Mouse (Mus musculus) intestine, embryonic 14.5 days (tissue): ENCODE data around the gene Trim17. TPM values are rescaled to one million over a fixed set of nuclear protein-coding genes. Genes with fewer than 3 reads are reported as not detected.

ENCODE experiments used
- ATAC-seq: fragments of 200-750 bp; cut with Nextera tagmentation; replicated peaks from 2 replicates; pipeline ENCODE4 v1.8.0; 2017; ENCODE audit warnings: low read depth, moderate number of reproducible peaks, moderate TSS enrichment, moderate library complexity; ENCODE audit not compliant: low FRiP score, low TSS enrichment
- DNase-seq: peaks from one replicate; pipeline ENCODE4 v3.0.0-alpha.2; 2018; ENCODE audit warnings: low spot score
- H3K27ac ChIP-seq: fragments of 300-500 bp; sonication (generic); 2 replicates; pipeline ENCODE4 v1.5.1; 2014; ENCODE audit warnings: low read depth, mild to moderate bottlenecking, control low read depth
- H3K27me3 ChIP-seq: fragments of 300-500 bp; sonication (generic); replicated peaks from 2 replicates; pipeline ENCODE4 v1.6.1; 2014; ENCODE audit warnings: low read length, control low read depth; ENCODE audit not compliant: control insufficient read depth, insufficient read depth
- H3K36me3 ChIP-seq: fragments of 300-500 bp; sonication (generic); 2 replicates; pipeline ENCODE4 v1.6.1; 2014; ENCODE audit warnings: low read length, control low read depth; ENCODE audit not compliant: control insufficient read depth, insufficient read depth
- H3K4me1 ChIP-seq: fragments of 300-500 bp; sonication (generic); replicated peaks from 2 replicates; pipeline ENCODE4 v1.6.1; 2014; ENCODE audit warnings: low read length, control low read depth, mixed read lengths; ENCODE audit not compliant: control insufficient read depth, insufficient read depth
- H3K4me2 ChIP-seq: fragments of 300-500 bp; sonication (generic); 2 replicates; pipeline ENCODE4 v1.6.1; 2014; ENCODE audit warnings: low read length
- H3K4me3 ChIP-seq: fragments of 300-500 bp; sonication (generic); 2 replicates; pipeline ENCODE4 v1.5.1; 2014; ENCODE audit warnings: low read depth, low read length, control low read depth, mixed read lengths
- H3K9ac ChIP-seq: fragments of 300-500 bp; sonication (generic); 2 replicates; pipeline ENCODE4 v1.6.1; 2014; ENCODE audit warnings: mild to moderate bottlenecking, low read length
- H3K9me3 ChIP-seq: fragments of 300-500 bp; sonication (generic); 2 replicates; pipeline ENCODE4 v1.6.1; 2016; ENCODE audit warnings: low read length, control low read depth; ENCODE audit not compliant: control insufficient read depth
- WGBS: fragments of 180-500 bp; shearing (Covaris S2); extraction: QIAGEN DNeasy Blood & Tissue Kit; methylation state at CpG from one replicate; pipeline ENCODE4 v1.1.7; 2014; 5-methylcytosine and 5-hydroxymethylcytosine counted together
- polyA plus RNA-seq: library from polyadenylated mRNA; unstranded; fragments of >200 nt; fragmentation: Nextera tagmentation; extraction: Ambion mirVana; gene quantifications from 2 replicates; pipeline ENCODE4 v1.2.1, GENCODE M21; 2014

The Trim17 gene
- polyA plus RNA-seq, 1 experiment from 2014 or later: 0.28 TPM

DNA sequence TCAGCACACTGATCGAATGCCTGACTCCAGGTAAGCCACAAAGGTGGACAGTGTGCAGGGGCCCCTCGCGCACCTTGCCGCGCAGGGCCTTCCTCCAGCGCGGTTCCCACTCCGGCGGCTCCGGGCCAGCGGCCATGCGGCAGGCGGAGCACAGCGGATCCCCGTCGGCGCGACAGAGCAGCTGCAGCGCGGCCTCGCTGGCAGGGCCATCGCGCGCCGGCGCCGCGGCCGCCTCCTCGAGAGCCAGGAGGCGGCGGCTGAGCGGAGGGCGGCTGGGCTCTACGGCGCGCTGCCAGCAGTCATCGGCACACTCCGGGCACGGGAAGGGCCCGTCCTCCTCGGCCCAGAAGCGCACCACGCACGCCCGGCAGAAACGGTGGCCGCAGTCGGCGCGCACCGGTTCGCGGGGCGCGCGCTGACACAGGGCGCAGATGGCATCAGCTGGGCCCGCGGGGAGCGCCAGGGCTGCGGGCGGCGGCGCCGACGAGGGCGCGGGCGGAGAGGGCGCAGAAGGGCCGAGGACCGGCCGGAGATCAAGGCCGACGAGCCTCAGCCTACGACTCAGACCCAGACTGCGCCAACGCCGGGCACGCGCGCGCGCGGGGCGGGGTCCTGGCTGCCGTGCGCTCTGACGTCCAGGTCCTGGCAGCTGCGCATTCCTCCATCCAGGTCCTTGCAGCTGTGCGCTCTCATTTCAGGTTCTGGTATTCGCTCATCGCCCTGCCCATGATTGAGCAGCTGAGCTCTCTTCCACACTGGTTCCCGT lies 16.0 kb upstream of the Trim17 start, which contains the start of gene Rnf187:
TSS of gene Rnf187 (minus strand) at position 595 of the 766 bp plus-strand sequence.
- Histone ChIP-seq H3K9ac (peak within 1 kb of the TSS; percentile 96), H3K4me3 (peak within 1 kb of the TSS; percentile 95), H3K9me3 (no peaks in the 10 kb centered on the region), H3K36me3 (peaks cover 33% of the 10 kb centered on the region), H3K27me3 (no peaks in the 10 kb centered on the region), H3K4me2 (peak within 1 kb of the TSS; percentile 88), H3K4me1 (peaks cover 18% of the 10 kb centered on the region), H3K27ac (peak within 1 kb of the TSS; percentile 89)
- DNase-seq (peak; percentile 94), ATAC-seq (peak; percentile 98)
- WGBS: under 1% methylated on average over 88 of the region's 95 CpGs

DNA sequence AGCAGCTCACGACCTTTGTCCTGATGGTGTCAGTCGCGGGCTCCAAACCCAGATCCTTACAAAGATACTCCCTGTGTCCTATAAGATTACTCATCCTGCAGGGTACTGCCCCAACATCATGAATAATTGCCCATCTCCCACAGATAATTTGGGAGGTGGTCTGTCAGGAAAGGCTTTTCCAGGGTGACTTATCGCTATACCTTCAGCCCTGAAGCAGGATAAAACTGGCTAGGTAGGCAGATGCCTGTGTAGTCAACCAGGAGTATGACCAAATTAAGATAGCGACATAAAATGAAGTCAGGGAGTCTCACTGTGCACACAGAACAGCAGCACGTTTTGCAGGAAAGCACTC lies 15.4 kb upstream of the Trim17 start:
- 14% methylated on average over 6 of the region's 6 CpGs for WGBS
- peak overlapping the region; percentile 96 for H3K9ac ChIP-seq
- peak overlapping the region; percentile 88 for H3K4me2 ChIP-seq
- ATAC-seq (peak; percentile 3; the same call in 1 of the 2 replicates), DNase-seq (no peak)
- peak overlapping the region; percentile 95 for H3K4me3 ChIP-seq
- H3K36me3 ChIP-seq: peaks cover 27% of the 10 kb centered on the region
- H3K27ac ChIP-seq: peak overlapping the region; percentile 89
- no peaks in the 10 kb centered on the region for H3K9me3 ChIP-seq
- peaks cover 18% of the 10 kb centered on the region for H3K4me1 ChIP-seq
- H3K27me3 ChIP-seq: no peaks in the 10 kb centered on the region

DNA sequence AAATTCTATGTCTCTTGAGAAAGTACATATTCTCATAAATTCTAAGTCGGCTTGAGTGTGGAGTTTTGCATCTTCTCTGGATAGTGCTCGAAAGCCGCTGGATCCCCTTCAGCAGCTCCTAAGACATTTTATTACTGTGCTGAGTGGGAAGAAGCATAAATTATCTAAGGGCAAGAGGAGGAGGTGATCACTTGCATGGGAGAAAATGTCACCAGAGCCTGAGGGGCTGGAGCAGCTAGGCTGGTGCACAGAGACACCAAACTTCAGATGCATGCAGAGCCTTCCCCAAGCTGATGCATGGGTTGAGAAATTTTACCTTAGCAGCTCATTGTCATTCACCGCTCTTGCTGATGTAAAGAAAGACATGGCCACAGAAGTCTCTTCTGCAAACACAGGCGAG lies 10.3 kb upstream of the Trim17 start:
- no peaks in the 10 kb centered on the region for H3K27me3 ChIP-seq
- ATAC-seq: no peak
- peaks cover 11% of the 10 kb centered on the region for H3K4me1 ChIP-seq
- 67% methylated on average over 5 of the region's 5 CpGs for WGBS
- H3K4me3 ChIP-seq: no peak overlapping the region
- no peak overlapping the region for H3K27ac ChIP-seq
- DNase-seq: no peak
- H3K36me3 ChIP-seq: no peaks in the 10 kb centered on the region
- no peak overlapping the region for H3K9ac ChIP-seq
- no peaks in the 10 kb centered on the region for H3K9me3 ChIP-seq
- no peak overlapping the region for H3K4me2 ChIP-seq

DNA sequence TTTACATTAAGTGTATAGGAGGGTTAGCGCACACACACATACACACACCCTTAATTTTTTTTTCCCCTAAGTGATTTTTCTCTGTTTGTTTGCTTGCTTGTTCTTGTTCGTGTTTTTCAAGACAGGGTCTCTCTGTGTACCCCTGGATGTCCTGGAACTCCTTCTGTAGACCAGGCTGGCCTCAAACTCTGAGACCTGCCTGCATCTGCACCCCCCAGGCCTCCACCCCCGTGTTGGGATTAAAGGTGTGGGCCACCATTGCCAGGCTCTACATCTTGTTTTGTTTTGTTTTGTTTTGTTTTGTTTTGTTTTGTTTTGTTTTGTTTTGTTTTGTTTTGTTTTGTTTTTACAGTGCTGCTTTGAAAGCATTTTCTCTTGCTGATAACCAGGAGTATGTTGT lies 7.2 kb upstream of the Trim17 start:
- no peaks in the 10 kb centered on the region for H3K27me3 ChIP-seq
- no peaks in the 10 kb centered on the region for H3K36me3 ChIP-seq
- no peak for ATAC-seq

DNA sequence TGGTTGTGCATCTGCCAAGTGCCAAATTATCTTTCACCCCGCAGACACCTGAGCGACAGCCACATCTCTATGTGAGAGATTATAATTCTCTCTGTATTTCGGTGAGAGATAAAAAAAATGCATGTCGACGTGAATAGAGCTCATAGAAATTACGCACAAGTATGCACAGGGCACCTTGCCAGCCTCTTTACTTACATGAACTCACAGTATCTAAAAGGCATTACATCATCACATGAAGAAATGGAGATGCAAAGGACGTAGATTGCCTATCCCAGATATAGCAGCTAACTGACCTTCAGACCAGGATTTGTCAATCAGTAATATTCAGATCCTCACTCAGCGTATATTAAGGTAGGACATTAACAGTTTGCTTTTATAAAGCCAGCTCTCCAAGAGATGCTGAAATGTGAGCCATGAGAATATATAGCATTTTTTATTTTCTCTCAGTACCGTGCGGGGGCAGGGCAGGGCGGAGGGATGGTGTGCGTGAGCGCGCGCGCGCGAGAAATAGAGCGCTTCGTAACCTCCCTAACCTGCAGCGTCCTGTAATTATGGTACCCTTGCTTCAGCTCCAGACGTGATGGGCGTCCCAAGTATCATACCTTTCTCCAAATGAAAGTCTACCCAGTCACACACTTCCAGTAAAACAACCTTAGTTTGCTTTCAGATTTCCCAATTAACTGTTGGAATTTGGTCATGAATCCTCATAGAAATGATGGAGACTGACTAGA lies 6.5 kb upstream of the Trim17 start:
- no peaks in the 10 kb centered on the region for H3K36me3 ChIP-seq
- peaks cover 9% of the 10 kb centered on the region for H3K4me1 ChIP-seq
- peak overlapping the region; percentile 93 for H3K27ac ChIP-seq
- H3K4me2 ChIP-seq: peak overlapping the region; percentile 80
- 14% methylated on average over 23 of the region's 23 CpGs for WGBS
- ATAC-seq (peak; percentile 57), DNase-seq (no peak)
- no peaks in the 10 kb centered on the region for H3K27me3 ChIP-seq
- peak overlapping the region; percentile 45 for H3K9ac ChIP-seq
- no peaks in the 10 kb centered on the region for H3K9me3 ChIP-seq
- peak overlapping the region; percentile 48 for H3K4me3 ChIP-seq

More for the DNA sequence above, 7.2 kb upstream of the Trim17 start:
- Histone ChIP-seq H3K9me3 (no peaks in the 10 kb centered on the region), H3K4me1 (peaks cover 8% of the 10 kb centered on the region; the same call in 1 of the 2 replicates), H3K9ac (no peak overlapping the region), H3K27ac (no peak overlapping the region), H3K4me3 (no peak overlapping the region), H3K4me2 (peak overlapping the region; percentile 80; the same call in 1 of the 2 replicates)
- 87% methylated on average over 3 of the region's 3 CpGs for WGBS
- DNase-seq: no peak

DNA sequence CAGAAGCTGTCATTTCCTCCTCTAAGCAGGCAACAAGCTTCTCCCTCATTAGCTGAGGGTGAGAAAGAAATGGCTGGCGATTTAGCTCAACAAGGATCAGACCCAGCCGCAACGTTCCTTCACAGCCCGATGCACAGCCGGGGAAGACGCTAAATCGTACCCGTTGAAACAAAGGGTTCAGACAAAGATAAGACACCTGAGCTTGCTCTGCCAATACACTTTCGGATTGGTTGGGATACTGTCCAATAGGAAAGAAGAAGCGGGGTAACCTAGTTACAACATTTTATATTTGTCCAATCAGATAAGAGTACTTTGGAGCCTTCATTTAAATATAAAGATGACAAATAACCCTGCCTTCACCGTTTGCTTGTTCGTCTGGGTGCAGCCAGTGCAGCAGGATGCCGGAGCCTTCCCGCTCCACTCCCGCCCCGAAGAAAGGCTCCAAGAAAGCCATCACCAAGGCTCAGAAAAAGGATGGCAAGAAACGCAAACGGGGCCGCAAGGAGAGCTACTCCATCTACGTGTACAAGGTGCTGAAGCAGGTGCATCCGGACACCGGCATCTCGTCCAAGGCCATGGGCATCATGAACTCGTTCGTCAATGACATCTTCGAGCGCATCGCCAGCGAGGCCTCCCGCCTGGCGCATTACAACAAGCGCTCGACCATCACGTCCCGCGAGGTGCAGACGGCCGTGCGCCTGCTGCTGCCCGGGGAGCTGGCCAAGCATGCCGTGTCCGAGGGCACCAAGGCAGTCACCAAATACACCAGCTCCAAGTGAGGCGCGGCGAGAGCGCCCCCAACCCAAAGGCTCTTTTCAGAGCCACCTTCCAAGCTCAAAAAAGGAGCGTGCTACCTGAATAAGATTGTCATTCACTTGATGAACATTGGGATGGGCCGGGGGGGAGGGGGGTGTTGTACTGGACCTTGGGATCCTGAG lies 5.7 kb upstream of the Trim17 start, which contains the start of gene Hist3h2ba:
TSS of gene Hist3h2ba (plus strand) at position 379 of the 938 bp plus-strand sequence.
- H3K4me1 ChIP-seq: peaks cover 14% of the 10 kb centered on the region
- H3K36me3 ChIP-seq: no peaks in the 10 kb centered on the region
- ATAC-seq (peak; percentile 90), DNase-seq (peak; percentile 88)
- under 1% methylated on average over 47 of the region's 48 CpGs for WGBS
- H3K27me3 ChIP-seq: no peaks in the 10 kb centered on the region
- H3K4me2 ChIP-seq: peak within 1 kb of the TSS; percentile 80
- H3K9ac ChIP-seq: peak within 1 kb of the TSS; percentile 61
- no peaks in the 10 kb centered on the region for H3K9me3 ChIP-seq
- H3K27ac ChIP-seq: peak within 1 kb of the TSS; percentile 93
- H3K4me3 ChIP-seq: peak within 1 kb of the TSS; percentile 48

DNA sequence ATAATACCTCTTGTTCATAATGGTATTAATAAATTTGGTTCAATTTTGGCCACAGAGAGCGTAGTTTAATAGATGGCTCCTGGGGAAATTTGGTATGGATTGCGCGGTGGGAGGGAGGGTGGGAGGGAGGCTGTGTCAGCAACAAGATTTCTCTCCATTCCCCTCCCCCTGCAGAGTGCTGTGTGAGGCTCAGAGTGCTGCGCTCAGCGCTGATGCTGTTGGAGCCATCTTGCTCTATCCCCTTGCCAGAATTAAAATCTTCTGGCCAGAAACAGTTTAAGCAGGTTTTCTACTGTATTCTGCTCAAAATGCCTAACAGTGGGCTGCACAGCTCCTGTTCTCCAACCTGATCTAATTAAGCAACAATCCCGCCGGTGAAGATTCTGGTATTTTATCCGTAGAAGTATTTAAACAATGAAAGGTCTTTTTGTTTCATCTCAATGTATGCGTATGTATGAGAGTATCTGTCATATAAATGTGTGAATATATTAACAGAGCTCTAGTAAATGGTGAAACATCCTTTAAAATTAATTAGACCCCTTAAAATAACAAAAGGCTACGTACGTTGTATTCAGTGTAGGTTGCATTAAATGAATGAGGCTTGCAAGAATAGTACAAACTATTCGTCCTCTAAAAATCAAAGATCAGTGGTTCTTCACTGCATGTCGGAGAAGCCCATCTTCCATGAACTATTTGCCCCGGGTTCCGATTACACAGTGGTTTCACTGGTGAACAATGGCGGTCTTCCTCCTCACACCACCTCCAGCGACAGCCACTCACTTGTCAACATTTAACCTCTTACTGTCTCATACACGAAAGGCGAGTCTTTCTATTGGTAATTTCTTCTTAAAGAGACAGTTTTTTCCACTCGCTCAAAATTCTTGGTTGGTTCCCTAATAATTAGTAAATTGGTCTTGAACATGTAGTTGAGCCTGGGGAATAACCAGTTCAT lies 4.7 kb upstream of the Trim17 start:
- Histone ChIP-seq H3K9ac (peak overlapping the region; percentile 61), H3K9me3 (no peaks in the 10 kb centered on the region), H3K27ac (peak overlapping the region; percentile 93), H3K4me3 (peak overlapping the region; percentile 48), H3K4me1 (peaks cover 14% of the 10 kb centered on the region), H3K4me2 (peak overlapping the region; percentile 80), H3K36me3 (no peaks in the 10 kb centered on the region), H3K27me3 (no peaks in the 10 kb centered on the region)
- peak; percentile 71 for DNase-seq
- peak; percentile 13; the same call in 1 of the 2 replicates for ATAC-seq
- 8% methylated on average over 20 of the region's 20 CpGs for WGBS
